Mouse (Mus musculus) forebrain, embryonic 11.5 days (tissue): ENCODE measurements around the gene Gtf3c6. TPM values are rescaled to one million over a fixed set of nuclear protein-coding genes. Genes with fewer than 3 reads are reported as not detected.
A peak's percentile ranks its signal among the peaks of the same experiment; 100 is the strongest.
"Not testable (repeated sequence)": the region's sequence is repeated elsewhere in the genome, so short reads cannot be mapped to it uniquely, and the experiment has no call there.

ENCODE experiments used
- ATAC-seq: fragments of 200-750 bp; cut with Nextera tagmentation; replicated peaks from 2 replicates; pipeline ENCODE4 v1.8.0; 2017; ENCODE audit warnings: moderate TSS enrichment; ENCODE audit not compliant: low FRiP score
- DNase-seq: peaks from one replicate; pipeline ENCODE4 v3.0.0-alpha.2; 2017; ENCODE audit warnings: low spot score
- H3K27ac ChIP-seq: fragments of 300-500 bp; sonication (generic); 2 replicates; pipeline ENCODE4 v1.5.1; 2014; ENCODE audit warnings: low read depth, low read length
- H3K27me3 ChIP-seq: fragments of 300-500 bp; sonication (generic); 2 replicates; pipeline ENCODE4 v1.6.1; 2014; ENCODE audit warnings: mild to moderate bottlenecking, low read length, mixed read lengths; ENCODE audit not compliant: control insufficient read depth, insufficient read depth
- H3K36me3 ChIP-seq: fragments of 300-500 bp; sonication (generic); 2 replicates; pipeline ENCODE4 v1.6.1; 2014; ENCODE audit warnings: mild to moderate bottlenecking, low read length, moderate library complexity, mixed read lengths; ENCODE audit not compliant: control insufficient read depth, insufficient read depth
- H3K4me1 ChIP-seq: fragments of 300-500 bp; sonication (generic); replicated peaks from 2 replicates; pipeline ENCODE4 v1.6.1; 2014; ENCODE audit warnings: low read length, mixed read lengths; ENCODE audit not compliant: control insufficient read depth, insufficient read depth
- H3K4me2 ChIP-seq: fragments of 300-500 bp; sonication (generic); 2 replicates; pipeline ENCODE4 v1.6.1; 2014; ENCODE audit warnings: low read depth, mild to moderate bottlenecking, low read length, moderate library complexity, mixed read lengths; ENCODE audit not compliant: severe bottlenecking
- H3K4me3 ChIP-seq: fragments of 300-500 bp; sonication (generic); 2 replicates; pipeline ENCODE4 v1.5.1; 2014; ENCODE audit warnings: low read depth, low read length
- H3K9ac ChIP-seq: fragments of 300-500 bp; sonication (generic); 2 replicates; pipeline ENCODE4 v1.6.1; 2014; ENCODE audit warnings: low read length
- H3K9me3 ChIP-seq: fragments of 300-500 bp; sonication (generic); 2 replicates; pipeline ENCODE4 v1.6.1; 2016; ENCODE audit warnings: low read length, mixed read lengths; ENCODE audit not compliant: control insufficient read depth
- WGBS: fragments of 180-500 bp; shearing (Covaris S2); extraction: QIAGEN DNeasy Blood & Tissue Kit; methylation state at CpG from one replicate; pipeline ENCODE4 v1.1.7; 2014; 5-methylcytosine and 5-hydroxymethylcytosine counted together
- polyA plus RNA-seq: library from polyadenylated mRNA; unstranded; fragments of >200 nt; fragmentation: Nextera tagmentation; extraction: Ambion mirVana; gene quantifications from 2 replicates; pipeline ENCODE4 v1.2.1, GENCODE M21; 2014

Gene Gtf3c6
- polyA plus RNA-seq: 139 and 146 TPM in 2 replicates

GRCm38 (mm10) chr10:40257414-40258255, at the start of gene Gtf3c6:
TSS of gene Gtf3c6 (minus strand) at chr10:40258108.
- 0 out of 2 replicates have a peak, but pooled peaks cover 2% of the 10 kb centered on the region for H3K4me1 ChIP-seq
- peak within 1 kb of the TSS; percentile 54 for H3K4me3 ChIP-seq
- peak within 1 kb of the TSS; percentile 89 for H3K9ac ChIP-seq
- ATAC-seq (peak; percentile 77), DNase-seq (peak; percentile 96)
- H3K27me3 ChIP-seq: no peaks in the 10 kb centered on the region
- peak within 1 kb of the TSS; percentile 62 for H3K4me2 ChIP-seq
- no peaks in the 10 kb centered on the region for H3K9me3 ChIP-seq
- peak within 1 kb of the TSS; percentile 81 for H3K27ac ChIP-seq
- WGBS: under 1% methylated on average over 43 of the region's 43 CpGs
- H3K36me3 ChIP-seq: peaks cover 7% of the 10 kb centered on the region

- Histone ChIP-seq H3K4me2 (no peak overlapping the region), H3K27ac (no peak overlapping the region), H3K9ac (no peak overlapping the region), H3K4me3 (no peak overlapping the region), H3K36me3 (no peaks in the 10 kb centered on the region), H3K9me3 (no peaks in the 10 kb centered on the region), H3K27me3 (no peaks in the 10 kb centered on the region), H3K4me1 (no peaks in the 10 kb centered on the region)
- no peak for DNase-seq
- no peak for ATAC-seq
- 91% methylated on average over 1 of the region's 1 CpGs for WGBS
These were observed 48.1 kb upstream of the Gtf3c6 start for GRCm38 (mm10) chr10:40305989-40306388.

GRCm38 (mm10) chr10:40302140-40302985, 44.5 kb upstream of the Gtf3c6 start, which contains the start of gene Amd1:
TSS of gene Amd1 (minus strand) at chr10:40302186.
- H3K27ac ChIP-seq: peak within 1 kb of the TSS; percentile 98
- peak within 1 kb of the TSS; percentile 99 for H3K4me3 ChIP-seq
- no peaks in the 10 kb centered on the region for H3K9me3 ChIP-seq
- H3K4me1 ChIP-seq: peaks cover 6% of the 10 kb centered on the region; the same call in 1 of the 2 replicates
- H3K4me2 ChIP-seq: peak within 1 kb of the TSS; percentile 72
- H3K27me3 ChIP-seq: no peaks in the 10 kb centered on the region
- DNase-seq (peak; percentile 100), ATAC-seq (peak; percentile 99)
- under 1% methylated on average over 55 of the region's 55 CpGs for WGBS
- H3K36me3 ChIP-seq: no peaks in the 10 kb centered on the region
- peak within 1 kb of the TSS; percentile 96 for H3K9ac ChIP-seq

- peak; percentile 43 for ATAC-seq
- under 1% methylated on average over 78 of the region's 91 CpGs for WGBS
- not testable (repeated sequence) for H3K36me3 ChIP-seq, H3K4me1 ChIP-seq, H3K9me3 ChIP-seq, H3K27me3 ChIP-seq
- peak overlapping the region; percentile 99 for H3K4me3 ChIP-seq
- H3K4me2 ChIP-seq: peak overlapping the region; percentile 72
- peak; percentile 78 for DNase-seq
- peak overlapping the region; percentile 96 for H3K9ac ChIP-seq
- peak overlapping the region; percentile 84 for H3K27ac ChIP-seq
These were observed 43.5 kb upstream of the Gtf3c6 start for GRCm38 (mm10) chr10:40301181-40302075.

GRCm38 (mm10) chr10:40300648-40301171, 42.8 kb upstream of the Gtf3c6 start:
- under 1% methylated on average over 36 of the region's 36 CpGs for WGBS
- peak overlapping the region; percentile 99 for H3K4me3 ChIP-seq
- peak overlapping the region; percentile 72 for H3K4me2 ChIP-seq
- peak overlapping the region; percentile 96 for H3K9ac ChIP-seq
- H3K36me3 ChIP-seq: no peaks in the 10 kb centered on the region
- peaks cover 6% of the 10 kb centered on the region; the same call in 1 of the 2 replicates for H3K4me1 ChIP-seq
- peak overlapping the region; percentile 84 for H3K27ac ChIP-seq
- ATAC-seq (peak; percentile 82), DNase-seq (peak; percentile 92)
- H3K9me3 ChIP-seq: no peaks in the 10 kb centered on the region
- no peaks in the 10 kb centered on the region for H3K27me3 ChIP-seq

- DNase-seq: no peak
- no peaks in the 10 kb centered on the region for H3K36me3 ChIP-seq
- H3K9me3 ChIP-seq: no peaks in the 10 kb centered on the region
- ATAC-seq: no peak
- H3K4me3 ChIP-seq: no peak overlapping the region
- WGBS: 93% methylated on average over 6 of the region's 6 CpGs
- H3K9ac ChIP-seq: no peak overlapping the region
- H3K27me3 ChIP-seq: no peaks in the 10 kb centered on the region
- no peak overlapping the region for H3K27ac ChIP-seq
- H3K4me2 ChIP-seq: no peak overlapping the region
- no peaks in the 10 kb centered on the region for H3K4me1 ChIP-seq
These were observed 34.7 kb upstream of the Gtf3c6 start for GRCm38 (mm10) chr10:40292640-40293039.

GRCm38 (mm10) chr10:40286767-40287166, 28.9 kb upstream of the Gtf3c6 start:
- DNase-seq: no peak
- ATAC-seq: no peak
- Histone ChIP-seq H3K9me3 (no peaks in the 10 kb centered on the region), H3K27ac (no peak overlapping the region), H3K4me3 (no peak overlapping the region), H3K9ac (no peak overlapping the region), H3K36me3 (peaks cover 2% of the 10 kb centered on the region; the same call in 1 of the 2 replicates), H3K4me2 (no peak overlapping the region), H3K27me3 (no peaks in the 10 kb centered on the region), H3K4me1 (no peaks in the 10 kb centered on the region)
- 92% methylated on average over 1 of the region's 1 CpGs for WGBS
